In the genomic region with DNA sequence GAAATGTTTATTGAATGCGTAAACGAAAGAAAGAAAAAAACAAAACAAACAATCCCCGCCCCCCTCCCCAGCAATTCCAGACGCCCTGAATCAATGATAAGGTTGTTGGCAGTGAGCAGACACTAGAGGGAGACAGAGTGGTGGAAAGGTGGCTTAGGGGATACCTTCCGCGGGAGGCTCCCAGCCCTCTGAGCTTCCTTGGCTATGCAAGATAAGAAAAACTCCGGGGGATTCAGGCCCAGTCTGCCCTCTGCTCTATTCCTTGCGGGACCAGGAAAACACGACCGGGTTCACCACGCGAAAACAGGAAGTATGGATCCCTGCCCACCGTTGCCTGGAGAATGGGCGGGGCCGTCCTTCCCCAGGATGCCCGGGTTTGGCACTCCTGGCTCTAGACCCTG, we compare ENCODE assay signal across 8 mouse cellular contexts. TPM values are rescaled to one million over a fixed set of nuclear protein-coding genes. Genes with fewer than 3 reads are reported as not detected.
DNase-seq lines count a peak whose midpoint lies in the region; ATAC-seq and TF ChIP-seq lines count a peak whose summit lies in the region.

No protein-coding gene starts in this region.

- H3K4me2 ChIP-seq in lung, postnatal 0 days (replicated peaks; ENCODE audit: low read depth, low read length), result peak overlapping the region; percentile 57

- H3K27ac ChIP-seq in heart, embryonic 10.5 days, result peak overlapping the region; percentile 84
- H3K27ac ChIP-seq in lung, postnatal 0 days (ENCODE audit: low read length), result peak overlapping the region; percentile 27; the same call in 1 of the 2 replicates

- H3K36me3 ChIP-seq in heart, embryonic 10.5 days, result no peaks in the 10 kb centered on the region
- H3K36me3 ChIP-seq in lung, postnatal 0 days (ENCODE audit: insufficient read depth, low read length), result no peaks in the 10 kb centered on the region

- peak; percentile 60 for DNase-seq in CD4-positive helper T cell, adult 2 months (ENCODE audit: low read depth, low spot score)
- peak; percentile 91 for DNase-seq in MN1 (ENCODE audit: low spot score)
- DNase-seq in embryo, embryonic 11 days, result peak; percentile 84
- peak; percentile 84 for DNase-seq in heart, embryonic 10.5 days (ENCODE audit: low spot score)
- peak; percentile 49 to 52 for DNase-seq in kidney, adult 8-10 months
- peak; percentile 87 for DNase-seq in lung, postnatal 0 days (ENCODE audit: low spot score)
- peak; percentile 64 for DNase-seq in retina, postnatal 7 days (ENCODE audit: low read depth, low spot score)
- no peak for DNase-seq in layer of hippocampus, adult 9-11 months

- no peak overlapping the region for H3K9ac ChIP-seq in lung, postnatal 0 days (replicated peaks; ENCODE audit: low read depth)

- TF ChIP-seq CTCF in lung, postnatal 0 days (IDR thresholded peaks at IDR 0.05), result peak; percentile 72

- H3K9me3 ChIP-seq in heart, embryonic 10.5 days, result no peaks in the 10 kb centered on the region
- H3K9me3 ChIP-seq in lung, postnatal 0 days (ENCODE audit: low read length), result no peaks in the 10 kb centered on the region

- H3K27me3 ChIP-seq in heart, embryonic 10.5 days (ENCODE audit: insufficient read depth, poor library complexity, severe bottlenecking), result peaks cover 17% of the 10 kb centered on the region
- H3K27me3 ChIP-seq in lung, postnatal 0 days (replicated peaks; ENCODE audit: insufficient read depth, low read length), result no peaks in the 10 kb centered on the region

- TF ChIP-seq EP300 in lung, postnatal 0 days (IDR thresholded peaks at IDR 0.05), result 0 out of 2 replicates have a peak, but pooled peaks have one; percentile 30

- WGBS in heart, embryonic 10.5 days, result 3% methylated on average over 16 of the region's 16 CpGs
- 1% methylated on average over 16 of the region's 16 CpGs for WGBS in lung, postnatal 0 days

- peak overlapping the region; percentile 59 for H3K4me3 ChIP-seq in heart, embryonic 10.5 days
- H3K4me3 ChIP-seq in lung, postnatal 0 days (ENCODE audit: low read depth, low read length), result peak overlapping the region; percentile 31

- peaks cover 34% of the 10 kb centered on the region for H3K4me1 ChIP-seq in heart, embryonic 10.5 days
- peaks cover 7% of the 10 kb centered on the region; the same call in 1 of the 2 replicates for H3K4me1 ChIP-seq in lung, postnatal 0 days (ENCODE audit: insufficient read depth, low read depth, low read length)

- peak; percentile 21 for ATAC-seq in lung, postnatal 0 days

RNA-seq across cellular contexts. Expression of a gene that starts 9.9 kb away (rescaled TPM):
- 655 and 948 TPM in 2 replicates for polyA plus RNA-seq in heart, embryonic 10.5 days (2016; fragmentation: Nextera tagmentation; extraction: Ambion mirVana)
- 198 and 248 TPM in 2 replicates for polyA plus RNA-seq in lung, postnatal 0 days (2015; fragmentation: Nextera tagmentation; extraction: Ambion mirVana)

RNA-seq across cellular contexts. Expression of a gene that starts 56.6 kb away (rescaled TPM):
- polyA plus RNA-seq in heart, embryonic 10.5 days (2016; fragmentation: Nextera tagmentation; extraction: Ambion mirVana), result 202 and 227 TPM in 2 replicates
- polyA plus RNA-seq in lung, postnatal 0 days (2015; fragmentation: Nextera tagmentation; extraction: Ambion mirVana), result 75.5 and 87.5 TPM in 2 replicates
